Mouse (Mus musculus) gonadal fat pad, adult 2 months (tissue): ENCODE measurements around the gene Ear14. TPM values are rescaled to one million over a fixed set of nuclear protein-coding genes. Genes with fewer than 3 reads are reported as not detected.
A peak's percentile ranks its signal among the peaks of the same experiment; 100 is the strongest.
"Not testable (repeated sequence)": the region's sequence is repeated elsewhere in the genome, so short reads cannot be mapped to it uniquely, and the experiment has no call there.

Source experiments
- DNase-seq: peaks from one replicate; pipeline ENCODE4 v3.0.0-alpha.2; 2012; ENCODE audit warnings: low read depth
- polyA plus RNA-seq: library from polyadenylated mRNA; depleted of rRNA; stranded (reverse); fragments of >200 nt; gene quantifications from 2 replicates; pipeline ENCODE4 v1.2.3, GENCODE M21; 2012; rRNA removed

The Ear14 gene
- polyA plus RNA-seq = not detected in 2 replicates

GRCm38 (mm10) chr14:51203115-51203514, at the start of gene Ear14:
Gene Ear14 (plus strand): TSS chr14:51203391.
- no peak for DNase-seq

DNA sequence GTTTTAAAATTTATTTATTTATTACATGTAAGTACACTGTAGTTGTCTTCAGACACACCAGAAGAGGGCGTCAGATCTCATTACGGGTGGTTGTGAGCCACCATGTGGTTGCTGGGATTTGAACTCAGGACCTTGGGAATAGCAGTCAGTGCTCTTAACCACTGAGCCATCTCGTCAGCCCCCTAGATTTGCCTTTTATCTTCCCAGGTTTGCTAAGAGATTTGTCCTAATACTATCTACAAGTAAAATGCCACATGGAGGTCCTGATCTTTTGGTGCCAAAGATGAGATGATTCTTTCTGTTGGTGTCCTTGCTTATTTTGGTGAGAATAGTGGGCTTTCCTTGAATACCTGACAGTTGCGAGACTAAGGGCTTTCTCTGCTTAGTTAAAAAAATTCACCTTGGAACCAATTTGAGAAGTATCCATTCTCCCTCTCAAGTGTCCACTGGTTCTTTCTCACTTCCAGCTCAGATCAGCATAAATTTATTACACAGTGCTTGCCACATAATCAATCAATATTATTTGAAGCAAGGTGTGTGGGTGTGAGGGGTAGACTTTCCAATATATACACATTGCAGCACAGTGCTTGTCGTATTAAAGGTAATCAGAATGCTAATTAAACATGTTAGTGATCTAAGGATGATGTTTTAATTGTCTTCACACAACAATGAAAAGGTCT, 47.0 kb upstream of the Ear14 start:
- DNase-seq = no peak

DNA sequence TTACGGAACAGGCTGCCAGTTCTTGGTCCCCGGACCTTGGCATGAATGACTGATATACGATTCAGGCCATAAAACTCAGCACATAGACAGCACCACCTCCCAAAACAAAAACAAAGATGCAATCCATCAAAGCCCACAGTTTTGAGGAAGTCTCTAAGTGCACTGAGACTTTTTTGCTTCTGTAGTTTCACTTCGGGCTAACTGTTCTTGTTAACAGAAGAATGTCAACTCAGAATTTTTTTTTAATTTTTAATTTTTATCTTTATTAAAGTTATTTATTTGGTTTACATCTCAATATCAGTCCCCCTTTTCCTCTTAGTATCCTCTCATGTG, 46.5 kb upstream of the Ear14 start:
- no peak for DNase-seq

DNA sequence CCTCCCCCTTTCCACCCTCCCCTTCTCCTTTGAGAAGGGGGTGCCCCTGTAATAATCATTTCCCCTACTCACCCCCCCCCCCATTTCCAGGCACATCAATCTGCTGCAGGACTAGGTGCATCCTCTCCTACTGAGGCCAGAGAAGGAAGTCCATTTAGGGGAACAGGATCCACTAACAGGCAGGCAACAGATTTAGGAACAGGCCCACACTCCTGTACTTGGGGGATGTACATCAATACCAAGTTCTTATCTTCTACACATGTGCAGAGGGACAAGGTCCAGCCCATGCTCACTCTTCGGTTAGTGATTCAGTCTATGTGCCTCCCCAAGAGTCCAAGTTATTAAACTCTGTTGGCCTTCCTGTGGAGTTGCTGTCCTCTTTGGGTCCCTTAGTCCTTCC, 46.1 kb upstream of the Ear14 start:
- no peak for DNase-seq

DNA sequence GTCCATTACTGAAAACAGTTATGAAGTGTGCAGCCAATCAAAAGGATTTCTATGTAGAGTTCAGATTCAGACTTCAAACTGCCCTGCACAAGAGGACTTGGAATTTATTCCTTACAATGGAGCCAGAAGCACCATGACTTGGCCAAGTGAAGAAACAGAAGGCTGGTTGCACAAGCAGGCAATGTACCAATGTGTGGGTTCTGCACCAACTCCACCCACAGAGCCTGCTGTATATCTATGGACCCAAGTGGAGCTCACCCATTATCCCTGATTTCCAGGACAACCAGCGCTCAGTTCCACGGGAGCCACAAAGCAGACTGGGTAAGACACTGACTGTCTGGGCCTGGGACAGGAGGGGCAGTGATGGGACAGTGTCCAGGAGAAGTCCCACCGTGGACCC, 41.2 kb upstream of the Ear14 start, which contains the start of gene Rnase2b:
Gene Rnase2b (plus strand): TSS at position 285 of the 400 bp plus-strand sequence.
- DNase-seq = not testable (repeated sequence)

DNA sequence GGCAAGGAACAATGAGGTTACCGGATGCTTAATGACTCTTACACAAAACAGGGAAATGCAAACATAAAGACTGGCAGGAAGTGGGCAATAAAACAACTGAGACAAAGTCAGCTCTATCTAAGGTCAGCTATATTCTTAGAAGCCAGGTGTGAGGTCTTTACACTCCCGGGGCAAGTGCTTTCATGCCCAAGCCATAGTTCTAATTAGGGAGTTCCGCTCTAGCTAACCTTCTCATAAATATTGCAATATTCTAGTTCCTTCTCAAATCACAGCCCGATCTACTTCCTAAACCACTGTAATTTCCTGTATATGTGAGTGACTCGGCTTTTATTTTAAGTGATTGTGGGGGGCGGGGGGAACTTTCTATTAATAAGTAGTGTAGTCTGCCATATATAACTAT, 39.9 kb upstream of the Ear14 start:
- DNase-seq = not testable (repeated sequence)

GRCm38 (mm10) chr14:51165435-51165834, 37.8 kb upstream of the Ear14 start:
- no peak for DNase-seq

- no peak for DNase-seq
Measured at GRCm38 (mm10) chr14:51166068-51166467, 37.1 kb upstream of the Ear14 start.

DNA sequence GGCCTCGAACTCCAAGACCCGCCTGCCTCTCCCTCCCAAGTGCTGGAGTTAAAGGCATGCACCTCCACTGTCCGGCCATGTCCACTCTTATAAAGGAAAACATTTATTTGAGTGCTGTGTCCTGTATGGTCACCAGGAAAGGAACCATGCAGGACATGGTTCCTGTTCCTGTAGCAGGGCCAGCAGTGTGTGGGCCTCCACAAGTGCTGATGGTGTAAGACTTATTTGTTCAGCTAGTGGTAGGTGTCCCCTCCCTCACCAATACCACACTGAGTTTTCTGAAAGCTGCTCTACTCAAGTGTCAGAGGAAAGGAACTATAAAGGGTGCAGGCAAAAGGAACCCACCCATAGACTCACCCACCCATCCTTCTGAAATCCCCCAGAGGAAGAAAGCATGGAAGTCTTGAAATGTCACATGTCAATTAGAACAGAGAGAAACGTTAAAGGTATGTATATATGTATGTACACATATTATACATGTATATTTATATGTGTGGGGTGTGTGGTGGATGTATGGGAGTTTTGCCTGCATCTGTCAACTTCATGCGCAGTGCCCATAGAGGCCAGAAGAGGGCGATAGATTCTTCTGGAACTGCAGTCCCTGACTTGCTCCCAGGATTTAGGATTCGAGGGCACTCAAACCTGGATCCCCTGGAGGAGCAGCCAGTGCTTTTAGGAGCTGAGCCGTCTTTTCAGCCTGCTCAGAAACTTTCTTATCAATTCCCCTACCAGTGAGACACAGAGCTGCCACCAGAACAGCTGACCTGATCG, 30.9 kb upstream of the Ear14 start:
- not testable (repeated sequence) for DNase-seq

DNA sequence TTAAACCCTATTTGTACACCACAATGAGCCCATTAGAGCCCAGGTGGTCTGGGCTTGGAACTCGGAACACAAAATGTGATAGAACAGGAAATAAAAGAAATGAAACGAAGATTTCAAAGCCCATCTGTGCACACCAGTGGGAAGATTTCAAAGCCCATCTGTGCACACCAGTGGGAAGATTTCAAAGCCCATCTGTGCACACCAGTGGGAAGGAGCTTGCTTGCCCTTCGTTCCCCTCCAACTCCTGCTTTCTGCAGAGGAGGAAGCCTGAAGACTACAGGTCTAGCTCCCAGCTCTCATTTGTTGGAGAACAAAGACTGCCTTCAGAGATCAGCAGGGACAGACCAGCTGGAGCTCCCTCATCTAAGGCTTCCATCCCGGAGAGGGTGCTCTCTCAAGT, 30.2 kb upstream of the Ear14 start:
- not testable (repeated sequence) for DNase-seq

GRCm38 (mm10) chr14:51173843-51174242, 29.3 kb upstream of the Ear14 start:
- no peak for DNase-seq

DNA sequence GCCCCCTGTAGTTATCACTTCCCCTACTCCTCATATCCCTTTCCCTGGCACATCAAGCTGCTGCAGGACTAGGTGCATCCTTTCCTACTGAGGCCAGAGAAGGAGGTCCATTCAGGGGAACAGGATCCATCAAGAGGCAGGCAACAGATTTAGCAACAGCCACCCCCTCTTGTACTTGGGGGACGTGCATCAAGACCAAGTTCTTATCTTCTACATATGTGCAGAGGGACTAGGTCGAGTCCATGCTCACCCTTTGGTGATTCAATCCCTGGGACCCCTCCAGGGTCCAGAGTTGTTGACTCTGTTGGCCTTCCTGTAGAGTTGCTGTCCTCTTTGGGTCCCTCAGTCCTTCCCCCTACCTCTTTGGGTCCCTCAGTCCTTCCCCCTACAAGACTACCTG, 22.1 kb upstream of the Ear14 start:
- DNase-seq = not testable (repeated sequence)

- peak; percentile 63 for DNase-seq
Measured at GRCm38 (mm10) chr14:51195681-51196080, 7.5 kb upstream of the Ear14 start.

- DNase-seq = no peak
Measured at GRCm38 (mm10) chr14:51199098-51200023, 3.8 kb upstream of the Ear14 start, which contains the start of gene Ang2. Gene Ang2 (minus strand): TSS chr14:51199148.

GRCm38 (mm10) chr14:51200054-51200453, 3.1 kb upstream of the Ear14 start:
- no peak for DNase-seq

DNA sequence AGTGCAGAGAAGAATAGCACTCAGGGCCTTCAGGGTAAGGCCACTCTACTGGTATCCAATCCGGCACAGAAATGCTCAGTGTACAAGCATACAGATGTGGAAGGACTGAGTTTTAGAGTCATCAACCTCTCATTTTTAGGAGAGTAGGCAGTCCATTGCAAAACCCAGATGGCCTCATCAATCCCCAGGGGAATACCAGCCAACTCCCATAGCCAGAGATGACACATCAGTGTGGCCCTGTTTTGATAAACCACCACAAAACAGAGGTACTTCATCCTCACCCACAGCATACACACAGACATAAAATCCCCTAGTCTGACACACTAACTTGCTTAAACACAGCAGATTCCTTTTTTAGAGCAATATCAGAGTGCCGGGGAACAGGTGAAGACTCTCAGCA, 2.7 kb upstream of the Ear14 start:
- DNase-seq = no peak

DNA sequence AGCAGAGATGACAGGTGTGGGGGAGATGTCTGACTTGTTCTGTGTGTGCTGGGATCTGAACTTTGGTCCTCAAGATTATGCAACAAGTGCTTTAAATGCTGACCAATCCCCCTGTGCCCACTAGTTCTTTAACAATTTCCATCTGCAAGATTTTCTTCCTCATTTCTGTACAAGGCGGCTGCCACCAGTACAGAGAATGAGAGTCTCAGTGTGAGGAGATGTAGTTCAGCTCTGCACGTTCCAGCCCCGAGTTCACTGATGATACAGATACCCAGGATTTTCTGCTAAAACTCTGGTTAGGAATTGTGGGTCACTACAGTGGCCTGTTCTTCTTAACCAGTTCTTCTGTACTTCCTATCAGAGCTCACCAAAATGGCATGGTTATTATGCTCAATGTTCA, 16.9 kb downstream of the Ear14 start:
- DNase-seq = not testable (repeated sequence)

DNA sequence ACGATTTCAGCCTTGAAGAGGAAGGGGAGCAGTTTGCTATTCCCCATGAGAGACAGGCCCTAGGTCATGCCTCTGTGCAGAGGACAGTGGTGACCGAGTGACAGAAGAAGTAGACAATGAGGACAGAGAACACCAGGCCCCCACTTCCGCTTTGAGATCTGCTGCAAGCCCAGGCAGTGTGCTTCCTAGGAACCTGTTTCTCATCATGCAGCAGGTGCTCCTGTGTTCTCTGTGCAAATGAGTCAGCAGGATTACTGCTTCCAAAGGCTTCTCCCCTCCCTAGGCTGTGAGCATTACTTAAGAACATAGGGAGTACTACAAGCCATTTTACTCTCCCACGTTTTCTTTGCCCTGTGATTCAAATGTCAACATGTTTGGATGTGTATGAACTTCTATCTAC, 26.5 kb downstream of the Ear14 start:
- DNase-seq = not testable (repeated sequence)

DNA sequence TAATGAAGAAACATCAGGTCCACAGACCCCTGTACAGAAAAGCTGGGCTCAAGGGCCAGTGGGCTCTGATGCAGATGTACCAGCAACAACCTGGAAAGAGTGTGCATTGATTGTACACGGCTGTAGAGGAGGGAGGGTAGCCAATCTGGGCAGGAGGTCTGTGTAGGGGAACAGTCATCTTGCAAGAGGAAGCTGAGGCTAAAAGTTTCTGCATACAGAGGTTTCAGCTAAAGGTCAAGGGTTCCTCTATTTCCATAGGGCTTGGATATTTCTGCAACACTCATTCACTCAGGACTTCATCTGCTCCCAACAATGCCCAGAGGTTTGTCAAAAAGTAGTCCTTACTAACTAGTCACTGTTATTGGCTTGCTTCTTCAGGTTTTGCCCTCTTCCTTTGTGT, 34.3 kb downstream of the Ear14 start:
- not testable (repeated sequence) for DNase-seq

DNA sequence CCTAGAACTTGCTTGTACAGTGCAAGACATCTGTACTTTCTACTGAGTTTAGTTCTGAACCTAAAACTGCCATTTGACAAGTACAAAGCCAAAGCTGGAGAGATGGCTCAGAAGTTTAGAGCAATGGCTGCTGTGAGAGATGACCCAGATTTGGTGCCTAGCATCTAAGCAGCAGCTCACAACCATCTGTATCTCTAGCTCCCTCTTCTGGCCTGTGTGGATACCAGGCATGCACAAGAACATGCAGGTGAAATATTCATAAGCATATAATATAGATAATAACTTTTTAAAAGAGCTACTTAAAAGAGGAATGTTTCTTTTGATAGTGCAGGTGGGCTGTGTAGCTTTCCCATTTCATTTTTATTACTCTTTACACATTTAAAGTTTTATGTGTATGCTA, 37.7 kb downstream of the Ear14 start:
- peak; percentile 9 for DNase-seq

GRCm38 (mm10) chr14:51247736-51248135, 44.5 kb downstream of the Ear14 start:
- no peak for DNase-seq

DNA sequence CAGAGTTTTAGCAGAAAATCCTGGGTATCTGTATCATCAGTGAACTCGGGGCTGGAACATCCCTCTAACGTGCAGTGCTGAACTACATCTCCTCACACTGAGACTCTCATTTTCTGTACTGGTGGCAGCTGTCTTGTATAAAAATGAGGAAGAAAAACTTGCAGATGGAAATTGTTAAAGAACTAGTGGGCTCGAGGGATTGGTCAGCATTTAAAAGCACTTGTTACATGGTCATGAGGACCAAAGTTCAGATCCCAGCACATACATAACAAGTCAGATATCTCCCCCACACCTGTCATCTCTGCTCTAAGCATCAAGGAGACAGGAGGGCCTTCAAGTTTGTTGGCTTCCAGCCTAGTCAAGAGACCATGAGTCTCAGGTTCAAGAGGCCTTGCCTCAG, 47.2 kb downstream of the Ear14 start:
- no peak for DNase-seq
